Mouse (Mus musculus): ENCODE data around the gene Cbs. TPM values are rescaled to one million over a fixed set of nuclear protein-coding genes. Genes with fewer than 3 reads are reported as not detected.

The Cbs gene
- polyA plus RNA-seq (2016; fragmentation: Nextera tagmentation; extraction: Ambion mirVana), result 6.3 TPM in 2 replicates

- peak within 1 kb of the TSS; percentile 13; the same call in 1 of the 2 replicates for H3K9ac ChIP-seq
- H3K9me3 ChIP-seq (replicated peaks), result no peaks in the 10 kb centered on the region
- 1% methylated on average over 60 of the region's 61 CpGs for WGBS (ENCODE audit: insufficient replicate concordance)
- no peaks in the 10 kb centered on the region for H3K36me3 ChIP-seq
- H3K4me1 ChIP-seq, result peaks cover 17% of the 10 kb centered on the region
- peak within 1 kb of the TSS; percentile 75 for H3K4me2 ChIP-seq
- peak within 1 kb of the TSS; percentile 50 for H3K4me3 ChIP-seq
- peak; percentile 83 for ATAC-seq
- H3K27me3 ChIP-seq (replicated peaks), result peaks cover 64% of the 10 kb centered on the region
- H3K27ac ChIP-seq, result no peak within 1 kb of the TSS
Observed at GRCm38 (mm10) chr17:31636942-31637811, at the start of gene Cbs. Cbs (minus strand) TSS chr17:31637238.

DNA sequence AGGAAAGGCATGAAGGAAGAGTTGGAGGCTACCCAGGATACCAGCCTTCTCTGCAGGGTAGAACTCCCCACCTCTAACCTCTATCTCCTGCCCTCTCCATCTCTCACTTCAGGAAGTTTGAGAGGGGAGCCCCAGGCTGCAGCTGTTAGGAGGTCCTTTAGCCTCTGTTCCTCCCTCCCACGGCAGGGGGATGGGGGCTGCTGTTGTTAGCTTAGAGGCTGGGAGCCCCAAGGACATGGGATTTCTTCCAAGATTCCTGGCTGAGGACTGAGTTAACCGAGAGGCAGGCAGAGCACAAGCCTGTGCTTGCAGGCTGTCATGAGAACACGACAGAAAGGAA is 49.2 kb upstream of the Cbs start:
- 45% methylated on average over 3 of the region's 3 CpGs for WGBS (ENCODE audit: insufficient replicate concordance)
- Histone ChIP-seq H3K4me2 (no peak overlapping the region), H3K9me3 (replicated peaks) (no peaks in the 10 kb centered on the region), H3K27ac (0 out of 2 replicates have a peak overlapping the region, but pooled peaks have one; percentile 17), H3K4me3 (no peak overlapping the region), H3K27me3 (replicated peaks) (peaks cover 12% of the 10 kb centered on the region; the same call in 1 of the 2 replicates), H3K36me3 (no peaks in the 10 kb centered on the region), H3K9ac (no peak overlapping the region), H3K4me1 (peaks cover 6% of the 10 kb centered on the region)
- no peak for ATAC-seq

GRCm38 (mm10) chr17:31685514-31686224 is 48.6 kb upstream of the Cbs start:
- peaks cover 6% of the 10 kb centered on the region for H3K4me1 ChIP-seq
- no peak overlapping the region for H3K9ac ChIP-seq
- H3K4me2 ChIP-seq, result no peak overlapping the region
- no peak overlapping the region for H3K4me3 ChIP-seq
- no peaks in the 10 kb centered on the region for H3K9me3 ChIP-seq (replicated peaks)
- no peak for ATAC-seq
- H3K27me3 ChIP-seq (replicated peaks), result peaks cover 12% of the 10 kb centered on the region; the same call in 1 of the 2 replicates
- no peaks in the 10 kb centered on the region for H3K36me3 ChIP-seq
- H3K27ac ChIP-seq, result 0 out of 2 replicates have a peak overlapping the region, but pooled peaks have one; percentile 17
- 13% methylated on average over 17 of the region's 17 CpGs for WGBS (ENCODE audit: insufficient replicate concordance)

DNA sequence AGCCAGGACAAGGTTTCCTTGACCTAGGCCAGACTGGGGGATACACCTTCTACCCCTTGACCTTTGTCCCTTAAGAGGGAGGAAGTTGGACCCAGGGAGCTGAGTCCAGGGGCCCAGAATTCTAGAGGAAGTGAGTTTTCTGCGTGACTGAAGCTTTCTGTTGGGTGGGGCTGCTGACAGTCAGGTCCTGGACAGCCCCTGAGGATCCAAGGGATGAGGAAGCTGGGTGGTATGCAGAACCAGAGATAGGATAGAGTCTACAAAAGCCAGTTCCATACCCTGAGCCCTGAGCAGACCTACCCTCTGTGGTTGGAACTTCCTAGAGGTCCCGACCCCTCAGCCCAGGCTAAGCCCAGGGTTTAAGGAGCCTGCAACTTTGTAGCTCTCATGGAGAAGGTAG is 43.4 kb upstream of the Cbs start:
- H3K27ac ChIP-seq, result no peak overlapping the region
- H3K4me2 ChIP-seq, result no peak overlapping the region
- ATAC-seq, result no peak
- H3K36me3 ChIP-seq, result no peaks in the 10 kb centered on the region
- no peaks in the 10 kb centered on the region for H3K9me3 ChIP-seq (replicated peaks)
- H3K9ac ChIP-seq, result no peak overlapping the region
- H3K4me3 ChIP-seq, result no peak overlapping the region
- H3K27me3 ChIP-seq (replicated peaks), result peaks cover 26% of the 10 kb centered on the region
- H3K4me1 ChIP-seq, result no peaks in the 10 kb centered on the region
- 17% methylated on average over 2 of the region's 2 CpGs for WGBS (ENCODE audit: insufficient replicate concordance)

DNA sequence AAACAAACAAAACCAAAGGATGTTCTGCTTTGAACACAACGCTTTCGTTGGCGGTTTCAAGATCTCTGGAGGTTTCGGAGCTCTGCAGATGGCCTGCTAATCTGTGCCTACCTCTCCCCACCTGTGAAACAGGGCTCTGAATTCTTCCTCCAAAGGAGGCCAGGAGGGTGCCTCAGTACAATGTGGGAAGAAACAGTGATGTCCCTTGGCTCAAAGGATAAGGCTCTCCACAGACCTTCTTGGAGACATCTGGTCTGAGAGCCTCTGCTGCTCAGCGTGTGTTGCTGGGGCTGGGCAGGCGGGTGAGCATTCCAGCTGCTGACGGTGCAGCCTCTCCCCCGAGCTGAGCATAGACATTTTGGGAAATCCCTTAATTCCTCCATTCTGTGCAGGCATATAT is 40.5 kb upstream of the Cbs start, which contains the start of gene Cryaa:
Cryaa (plus strand) TSS at position 301 of the 400 bp plus-strand sequence.
- ATAC-seq, result no peak
- no peaks in the 10 kb centered on the region for H3K36me3 ChIP-seq
- no peak within 1 kb of the TSS for H3K4me2 ChIP-seq
- H3K4me1 ChIP-seq, result no peaks in the 10 kb centered on the region
- peaks cover 21% of the 10 kb centered on the region for H3K27me3 ChIP-seq (replicated peaks)
- no peak within 1 kb of the TSS for H3K9ac ChIP-seq
- H3K27ac ChIP-seq, result no peak within 1 kb of the TSS
- H3K4me3 ChIP-seq, result no peak within 1 kb of the TSS
- H3K9me3 ChIP-seq (replicated peaks), result no peaks in the 10 kb centered on the region
- WGBS (ENCODE audit: insufficient replicate concordance), result 58% methylated on average over 8 of the region's 8 CpGs

- H3K27me3 ChIP-seq (replicated peaks), result peaks cover 16% of the 10 kb centered on the region
- no peaks in the 10 kb centered on the region for H3K36me3 ChIP-seq
- no peak for ATAC-seq
- H3K9ac ChIP-seq, result no peak overlapping the region
- no peak overlapping the region for H3K4me3 ChIP-seq
- no peak overlapping the region for H3K4me2 ChIP-seq
- no peak overlapping the region for H3K27ac ChIP-seq
- H3K9me3 ChIP-seq (replicated peaks), result no peaks in the 10 kb centered on the region
- WGBS (ENCODE audit: insufficient replicate concordance), result 70% methylated on average over 1 of the region's 1 CpGs
- H3K4me1 ChIP-seq, result peaks cover 4% of the 10 kb centered on the region; the same call in 1 of the 2 replicates
Observed at GRCm38 (mm10) chr17:31674426-31674825, 37.4 kb upstream of the Cbs start.

- Histone ChIP-seq H3K9me3 (replicated peaks) (no peaks in the 10 kb centered on the region), H3K9ac (no peak overlapping the region), H3K4me2 (no peak overlapping the region), H3K36me3 (no peaks in the 10 kb centered on the region), H3K27ac (no peak overlapping the region), H3K4me3 (no peak overlapping the region), H3K27me3 (replicated peaks) (peaks cover 4% of the 10 kb centered on the region), H3K4me1 (peaks cover 4% of the 10 kb centered on the region; the same call in 1 of the 2 replicates)
- 75% methylated on average over 12 of the region's 12 CpGs for WGBS (ENCODE audit: insufficient replicate concordance)
- no peak for ATAC-seq
Observed at GRCm38 (mm10) chr17:31672279-31672678, 35.2 kb upstream of the Cbs start.

- WGBS (ENCODE audit: insufficient replicate concordance), result 70% methylated on average over 8 of the region's 8 CpGs
- Histone ChIP-seq H3K4me1 (peaks cover 4% of the 10 kb centered on the region; the same call in 1 of the 2 replicates), H3K9me3 (replicated peaks) (no peaks in the 10 kb centered on the region), H3K36me3 (no peaks in the 10 kb centered on the region), H3K9ac (no peak overlapping the region), H3K4me3 (no peak overlapping the region), H3K27me3 (replicated peaks) (no peaks in the 10 kb centered on the region; the same call in 1 of the 2 replicates), H3K27ac (no peak overlapping the region), H3K4me2 (no peak overlapping the region)
- ATAC-seq, result no peak
Observed at GRCm38 (mm10) chr17:31671698-31672097, 34.7 kb upstream of the Cbs start.

GRCm38 (mm10) chr17:31670163-31670562 is 33.1 kb upstream of the Cbs start:
- Histone ChIP-seq H3K9me3 (replicated peaks) (no peaks in the 10 kb centered on the region), H3K36me3 (no peaks in the 10 kb centered on the region), H3K9ac (no peak overlapping the region), H3K4me2 (no peak overlapping the region), H3K4me1 (peaks cover 4% of the 10 kb centered on the region; the same call in 1 of the 2 replicates), H3K27me3 (replicated peaks) (no peaks in the 10 kb centered on the region; the same call in 1 of the 2 replicates), H3K27ac (no peak overlapping the region), H3K4me3 (no peak overlapping the region)
- WGBS (ENCODE audit: insufficient replicate concordance), result 42% methylated on average over 11 of the region's 11 CpGs
- ATAC-seq, result no peak

DNA sequence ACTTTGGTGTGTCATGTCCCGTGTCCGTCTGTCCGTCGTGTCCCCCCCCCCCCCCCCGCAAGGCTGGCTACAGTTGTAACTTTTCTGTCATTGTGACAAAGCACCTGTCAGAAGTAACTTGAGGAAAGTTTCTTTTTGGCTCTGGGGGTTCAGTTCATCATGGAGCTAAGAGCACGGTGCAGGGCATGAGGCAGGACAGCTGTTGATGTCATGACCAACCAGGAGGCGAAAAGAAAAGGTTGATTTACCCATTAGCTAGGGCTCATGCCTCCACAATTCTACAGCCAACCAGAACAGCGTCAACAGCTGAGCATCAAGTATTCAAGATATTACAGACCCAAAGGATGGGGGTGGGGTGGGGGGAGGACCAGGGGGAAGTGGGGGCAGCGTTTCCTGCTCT is 31.3 kb upstream of the Cbs start:
- WGBS (ENCODE audit: insufficient replicate concordance), result 60% methylated on average over 8 of the region's 9 CpGs

GRCm38 (mm10) chr17:31664760-31665159 is 27.7 kb upstream of the Cbs start:
- peak; percentile 54; the same call in 1 of the 2 replicates for ATAC-seq
- H3K4me1 ChIP-seq, result peaks cover 8% of the 10 kb centered on the region

More for the DNA sequence above, 31.3 kb upstream of the Cbs start:
- Histone ChIP-seq H3K4me1 (peaks cover 8% of the 10 kb centered on the region; the same call in 1 of the 2 replicates), H3K9me3 (replicated peaks) (no peaks in the 10 kb centered on the region), H3K27me3 (replicated peaks) (no peaks in the 10 kb centered on the region; the same call in 1 of the 2 replicates), H3K9ac (no peak overlapping the region), H3K4me3 (no peak overlapping the region), H3K36me3 (no peaks in the 10 kb centered on the region), H3K4me2 (no peak overlapping the region), H3K27ac (no peak overlapping the region)
- ATAC-seq, result no peak

GRCm38 (mm10) chr17:31662855-31663254 is 25.8 kb upstream of the Cbs start:
- H3K27ac ChIP-seq, result no peak overlapping the region
- H3K36me3 ChIP-seq, result no peaks in the 10 kb centered on the region
- peaks cover 17% of the 10 kb centered on the region for H3K4me1 ChIP-seq
- H3K4me3 ChIP-seq, result no peak overlapping the region
- ATAC-seq, result no peak
- H3K9ac ChIP-seq, result no peak overlapping the region
- H3K9me3 ChIP-seq (replicated peaks), result no peaks in the 10 kb centered on the region
- no peaks in the 10 kb centered on the region; the same call in 1 of the 2 replicates for H3K27me3 ChIP-seq (replicated peaks)
- H3K4me2 ChIP-seq, result no peak overlapping the region

More at GRCm38 (mm10) chr17:31664760-31665159, 27.7 kb upstream of the Cbs start:
- Histone ChIP-seq H3K27me3 (replicated peaks) (no peaks in the 10 kb centered on the region; the same call in 1 of the 2 replicates), H3K9me3 (replicated peaks) (no peaks in the 10 kb centered on the region), H3K36me3 (no peaks in the 10 kb centered on the region), H3K27ac (no peak overlapping the region), H3K4me3 (no peak overlapping the region), H3K9ac (no peak overlapping the region), H3K4me2 (no peak overlapping the region)
- WGBS (ENCODE audit: insufficient replicate concordance), result 2% methylated on average over 4 of the region's 4 CpGs

Measured in liver, embryonic 12.5 days (tissue).